Mouse (Mus musculus): Measurements from ENCODE around the gene Mtor. TPM values are rescaled to one million over a fixed set of nuclear protein-coding genes. Genes with fewer than 3 reads are reported as not detected.

Mtor gene
- 2.0 and 3.8 TPM in 2 replicates for polyA plus RNA-seq (2012; ENCODE audit: insufficient read depth, low replicate concordance)

DNA sequence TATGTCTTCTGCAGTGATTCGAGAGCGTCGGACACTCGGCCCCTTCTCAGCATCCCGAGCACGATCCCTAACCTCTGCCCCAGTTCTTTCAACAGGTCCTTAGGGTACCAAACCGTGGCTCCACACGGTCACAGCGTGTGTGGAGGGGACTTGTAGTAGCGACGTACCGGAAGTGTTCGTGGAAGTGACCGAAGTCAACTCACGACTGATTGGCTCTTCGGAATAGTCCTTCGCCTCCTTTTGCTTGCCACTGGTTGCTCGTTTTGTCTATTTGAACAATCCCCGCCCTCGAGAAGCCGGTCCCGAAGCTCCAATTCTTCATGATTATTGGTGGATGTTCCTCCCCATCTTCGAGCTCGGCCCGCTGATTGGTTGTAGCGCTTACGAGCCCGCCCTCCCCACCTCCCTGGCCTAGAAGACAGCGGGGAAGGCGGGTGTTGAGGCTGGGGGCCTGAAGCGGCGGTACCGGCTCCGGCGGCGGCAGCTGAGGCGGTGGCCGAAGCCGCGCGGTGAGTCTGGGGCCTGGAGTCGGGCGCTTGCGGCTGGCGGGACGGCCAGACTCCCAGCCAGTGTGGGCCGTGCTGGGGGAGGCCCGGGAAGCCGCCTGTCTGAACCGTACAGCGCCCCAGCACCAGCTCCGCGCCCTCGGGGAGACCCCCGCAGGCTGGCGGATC lies at the start of gene Mtor:
Gene Mtor, plus strand, starts transcription at position 433 of the 674 bp plus-strand sequence.
- no peak for TF ChIP-seq GATA1 (IDR thresholded peaks at IDR 0.05; ENCODE audit: borderline replicate concordance, low read length)
- TF ChIP-seq FLI1 (IDR thresholded peaks at IDR 0.05; ENCODE audit: low read length) = peak; percentile 48; the same call in 1 of the 2 replicates
- Histone ChIP-seq H3K4me3 (replicated peaks) (peak within 1 kb of the TSS; percentile 92), H3K36me3 (replicated peaks; ENCODE audit: low read length) (peaks cover 22% of the 10 kb centered on the region), H3K27me3 (replicated peaks) (no peaks in the 10 kb centered on the region), H3K4me1 (peaks cover 35% of the 10 kb centered on the region), H3K9me3 (no peaks in the 10 kb centered on the region)

- TF ChIP-seq GATA1 (IDR thresholded peaks at IDR 0.05; ENCODE audit: borderline replicate concordance, low read length) (no peak), FLI1 (IDR thresholded peaks at IDR 0.05; ENCODE audit: low read length) (no peak)
- Histone ChIP-seq H3K9me3 (peaks cover 14% of the 10 kb centered on the region), H3K4me3 (replicated peaks) (no peak overlapping the region), H3K27me3 (replicated peaks) (peaks cover 71% of the 10 kb centered on the region), H3K36me3 (replicated peaks; ENCODE audit: low read length) (no peaks in the 10 kb centered on the region), H3K4me1 (peaks cover 13% of the 10 kb centered on the region)
Measured at GRCm38 (mm10) chr4:148399437-148400094, 48.8 kb upstream of the Mtor start.

DNA sequence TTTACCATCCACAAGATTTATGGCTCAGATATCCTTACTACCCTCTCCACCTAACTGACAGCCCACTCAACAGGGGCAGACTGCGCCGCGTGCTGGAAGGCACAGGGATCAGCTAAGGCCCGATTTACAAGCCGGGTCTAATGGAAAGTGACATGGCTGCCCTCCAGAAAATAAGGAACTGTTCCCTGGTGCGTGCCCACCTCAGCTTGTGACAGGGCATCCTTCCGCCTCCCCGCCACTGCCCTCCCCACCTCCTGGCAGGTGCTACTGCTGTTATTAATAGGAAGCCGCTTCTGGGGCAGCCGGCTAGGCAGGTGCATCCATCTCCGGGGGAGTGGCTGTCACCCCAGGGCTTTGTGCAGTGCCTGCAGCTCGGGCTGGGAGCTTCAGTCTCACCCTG lies 45.0 kb upstream of the Mtor start:
- no peak overlapping the region for H3K4me3 ChIP-seq (replicated peaks)
- TF ChIP-seq FLI1 (IDR thresholded peaks at IDR 0.05; ENCODE audit: low read length) (no peak), GATA1 (IDR thresholded peaks at IDR 0.05; ENCODE audit: borderline replicate concordance, low read length) (no peak)
- H3K36me3 ChIP-seq (replicated peaks; ENCODE audit: low read length) = no peaks in the 10 kb centered on the region
- H3K4me1 ChIP-seq = peaks cover 25% of the 10 kb centered on the region
- H3K27me3 ChIP-seq (replicated peaks) = peaks cover 81% of the 10 kb centered on the region
- H3K9me3 ChIP-seq = no peaks in the 10 kb centered on the region

DNA sequence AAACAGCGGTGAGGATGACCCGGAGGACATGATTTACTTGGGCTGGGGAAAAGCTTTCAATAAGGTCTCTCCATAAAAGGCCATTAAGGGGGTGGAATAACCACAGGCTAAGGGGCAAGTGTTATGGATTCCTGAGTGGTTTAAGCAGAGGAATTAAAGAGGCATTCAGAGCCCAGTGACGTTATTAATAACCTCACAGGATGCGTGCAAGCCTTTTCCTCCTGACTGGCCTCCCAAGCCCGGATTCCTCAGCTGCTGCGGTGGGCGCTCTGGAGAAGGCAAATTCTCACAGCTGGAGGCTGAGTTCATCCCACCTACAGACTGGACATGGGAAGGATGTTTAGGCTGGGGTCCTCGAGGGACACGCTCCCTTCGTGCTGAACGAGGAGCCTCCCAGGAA lies 43.7 kb upstream of the Mtor start:
- Histone ChIP-seq H3K9me3 (no peaks in the 10 kb centered on the region), H3K4me1 (peaks cover 25% of the 10 kb centered on the region), H3K4me3 (replicated peaks) (no peak overlapping the region), H3K27me3 (replicated peaks) (peaks cover 85% of the 10 kb centered on the region), H3K36me3 (replicated peaks; ENCODE audit: low read length) (no peaks in the 10 kb centered on the region)
- TF ChIP-seq GATA1 (IDR thresholded peaks at IDR 0.05; ENCODE audit: borderline replicate concordance, low read length) = no peak
- no peak for TF ChIP-seq FLI1 (IDR thresholded peaks at IDR 0.05; ENCODE audit: low read length)

GRCm38 (mm10) chr4:148405255-148405788 lies 43.1 kb upstream of the Mtor start:
- H3K4me3 ChIP-seq (replicated peaks) = no peak overlapping the region
- H3K4me1 ChIP-seq = peaks cover 25% of the 10 kb centered on the region
- H3K9me3 ChIP-seq = no peaks in the 10 kb centered on the region
- H3K36me3 ChIP-seq (replicated peaks; ENCODE audit: low read length) = no peaks in the 10 kb centered on the region
- no peak for TF ChIP-seq GATA1 (IDR thresholded peaks at IDR 0.05; ENCODE audit: borderline replicate concordance, low read length)
- TF ChIP-seq FLI1 (IDR thresholded peaks at IDR 0.05; ENCODE audit: low read length) = no peak
- H3K27me3 ChIP-seq (replicated peaks) = peaks cover 80% of the 10 kb centered on the region

GRCm38 (mm10) chr4:148408256-148408975 lies 40.0 kb upstream of the Mtor start:
- H3K36me3 ChIP-seq (replicated peaks; ENCODE audit: low read length) = no peaks in the 10 kb centered on the region
- TF ChIP-seq FLI1 (IDR thresholded peaks at IDR 0.05; ENCODE audit: low read length) (no peak), GATA1 (IDR thresholded peaks at IDR 0.05; ENCODE audit: borderline replicate concordance, low read length) (no peak)

GRCm38 (mm10) chr4:148415575-148415974 lies 32.8 kb upstream of the Mtor start:
- peaks cover 67% of the 10 kb centered on the region for H3K27me3 ChIP-seq (replicated peaks)
- no peak for TF ChIP-seq GATA1 (IDR thresholded peaks at IDR 0.05; ENCODE audit: borderline replicate concordance, low read length)
- no peak for TF ChIP-seq FLI1 (IDR thresholded peaks at IDR 0.05; ENCODE audit: low read length)
- H3K4me1 ChIP-seq = peaks cover 8% of the 10 kb centered on the region
- no peaks in the 10 kb centered on the region for H3K9me3 ChIP-seq
- H3K4me3 ChIP-seq (replicated peaks) = no peak overlapping the region
- H3K36me3 ChIP-seq (replicated peaks; ENCODE audit: low read length) = no peaks in the 10 kb centered on the region

More at GRCm38 (mm10) chr4:148408256-148408975, 40.0 kb upstream of the Mtor start:
- H3K9me3 ChIP-seq = no peaks in the 10 kb centered on the region
- no peak overlapping the region for H3K4me3 ChIP-seq (replicated peaks)
- peaks cover 14% of the 10 kb centered on the region for H3K4me1 ChIP-seq
- H3K27me3 ChIP-seq (replicated peaks) = peaks cover 71% of the 10 kb centered on the region

DNA sequence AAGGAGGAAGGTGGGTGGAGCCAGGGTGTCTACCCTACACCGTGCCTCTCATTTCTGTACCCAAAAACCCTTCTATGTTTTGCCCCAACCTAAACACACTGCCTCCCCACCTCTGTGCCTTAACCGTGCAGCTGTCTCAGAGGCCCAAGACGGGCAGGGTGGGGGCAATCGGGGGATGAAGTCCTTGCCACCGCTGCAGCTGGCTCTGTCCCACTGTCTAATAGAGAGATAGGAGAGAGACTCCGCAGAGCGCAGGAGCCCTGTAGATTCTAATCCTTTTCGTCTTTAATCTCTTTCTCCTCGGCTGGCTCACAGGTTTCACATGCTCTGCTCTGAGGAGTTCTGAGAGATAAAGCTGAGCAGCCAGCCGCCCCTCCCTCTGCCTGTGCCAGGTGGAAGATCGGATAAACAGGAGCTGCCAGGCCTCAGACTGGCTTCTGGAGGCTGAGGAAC lies 31.3 kb upstream of the Mtor start:
- H3K4me1 ChIP-seq = peaks cover 11% of the 10 kb centered on the region
- TF ChIP-seq FLI1 (IDR thresholded peaks at IDR 0.05; ENCODE audit: low read length) = no peak
- no peak for TF ChIP-seq GATA1 (IDR thresholded peaks at IDR 0.05; ENCODE audit: borderline replicate concordance, low read length)
- H3K27me3 ChIP-seq (replicated peaks) = peaks cover 61% of the 10 kb centered on the region
- no peaks in the 10 kb centered on the region for H3K36me3 ChIP-seq (replicated peaks; ENCODE audit: low read length)
- no peaks in the 10 kb centered on the region for H3K9me3 ChIP-seq
- no peak overlapping the region for H3K4me3 ChIP-seq (replicated peaks)

GRCm38 (mm10) chr4:148417559-148417958 lies 30.9 kb upstream of the Mtor start:
- Histone ChIP-seq H3K4me1 (peaks cover 11% of the 10 kb centered on the region), H3K9me3 (no peaks in the 10 kb centered on the region), H3K4me3 (replicated peaks) (no peak overlapping the region), H3K27me3 (replicated peaks) (peaks cover 61% of the 10 kb centered on the region), H3K36me3 (replicated peaks; ENCODE audit: low read length) (no peaks in the 10 kb centered on the region)
- no peak for TF ChIP-seq FLI1 (IDR thresholded peaks at IDR 0.05; ENCODE audit: low read length)
- no peak for TF ChIP-seq GATA1 (IDR thresholded peaks at IDR 0.05; ENCODE audit: borderline replicate concordance, low read length)

Measured in megakaryocyte, embryonic 14.5 days (primary cell).